Mouse (Mus musculus): ENCODE measurements around the gene Smad5. TPM values are rescaled to one million over a fixed set of nuclear protein-coding genes. Genes with fewer than 3 reads are reported as not detected.

Smad5 gene
- total RNA-seq, 2 experiments from 2014 or later, result 16.9 to 18.7 TPM

GRCm38 (mm10) chr13:56749377-56749776 is 46.6 kb downstream of the Smad5 start:
- intact Hi-C loops (cut with DNase I), result no loop called here

GRCm38 (mm10) chr13:56751774-56752173 is 49.0 kb downstream of the Smad5 start:
- no peak for DNase-seq
- intact Hi-C loops (cut with DNase I), result loop anchor here (5.0 kb wide), 1 partner anchor 194 kb away; no protein-coding TSS in a partner anchor

More at GRCm38 (mm10) chr13:56749377-56749776, 46.6 kb downstream of the Smad5 start:
- DNase-seq, result no peak

GRCm38 (mm10) chr13:56752474-56753191 is 49.8 kb downstream of the Smad5 start:
- intact Hi-C loops (cut with DNase I), result loop anchor here (5.0 kb wide), 1 partner anchor 195 kb away; no protein-coding TSS in a partner anchor
- DNase-seq, result no peak

- intact Hi-C loops (cut with DNase I), result loop anchor here (5.0 kb wide), 1 partner anchor 196 kb away; no protein-coding TSS in a partner anchor
- DNase-seq, result no peak
These were observed 50.6 kb downstream of the Smad5 start, which contains the start of gene Gm45623 for GRCm38 (mm10) chr13:56753192-56753951. TSS of gene Gm45623 (minus strand) at chr13:56753827.

- intact Hi-C loops (cut with DNase I), result loop anchor here (5.0 kb wide), 1 partner anchor 279 kb away; no protein-coding TSS in a partner anchor
- no peak for DNase-seq
These were observed 53.1 kb downstream of the Smad5 start for GRCm38 (mm10) chr13:56755871-56756270.

GRCm38 (mm10) chr13:56757201-56757600 is 54.4 kb downstream of the Smad5 start:
- intact Hi-C loops (cut with DNase I), result loop anchor here (5.0 kb wide), 1 partner anchor 280 kb away; no protein-coding TSS in a partner anchor
- DNase-seq, result no peak

GRCm38 (mm10) chr13:56758492-56758891 is 55.7 kb downstream of the Smad5 start:
- intact Hi-C loops (cut with DNase I), result loop anchor here (5.0 kb wide), 1 partner anchor 281 kb away; no protein-coding TSS in a partner anchor

GRCm38 (mm10) chr13:56762446-56763229 is 59.8 kb downstream of the Smad5 start:
- intact Hi-C loops (cut with DNase I), result no loop called here
- no peak for DNase-seq

More at GRCm38 (mm10) chr13:56758492-56758891, 55.7 kb downstream of the Smad5 start:
- DNase-seq, result peak; percentile 69 to 71

GRCm38 (mm10) chr13:56765284-56766032 is 62.6 kb downstream of the Smad5 start:
- no peak for DNase-seq
- intact Hi-C loops (cut with DNase I), result no loop called here

- DNase-seq, result no peak
- intact Hi-C loops (cut with DNase I), result no loop called here
These were observed 63.4 kb downstream of the Smad5 start for GRCm38 (mm10) chr13:56766211-56766610.

GRCm38 (mm10) chr13:56769431-56769830 is 66.6 kb downstream of the Smad5 start:
- DNase-seq, result no peak
- intact Hi-C loops (cut with DNase I), result no loop called here

GRCm38 (mm10) chr13:56770136-56770578 is 67.3 kb downstream of the Smad5 start:
- no peak for DNase-seq
- intact Hi-C loops (cut with DNase I), result no loop called here

GRCm38 (mm10) chr13:56770786-56771185 is 68.0 kb downstream of the Smad5 start:
- DNase-seq, result no peak
- intact Hi-C loops (cut with DNase I), result no loop called here

- no peak for DNase-seq
- intact Hi-C loops (cut with DNase I), result no loop called here
These were observed 69.8 kb downstream of the Smad5 start for GRCm38 (mm10) chr13:56772592-56772991.

GRCm38 (mm10) chr13:56773262-56773870 is 70.6 kb downstream of the Smad5 start:
- intact Hi-C loops (cut with DNase I), result no loop called here
- DNase-seq, result no peak

GRCm38 (mm10) chr13:56774304-56774703 is 71.5 kb downstream of the Smad5 start:
- no peak for DNase-seq
- intact Hi-C loops (cut with DNase I), result no loop called here

- no peak for DNase-seq
- intact Hi-C loops (cut with DNase I), result no loop called here
These were observed 78.1 kb downstream of the Smad5 start for GRCm38 (mm10) chr13:56780746-56781469.

- intact Hi-C loops (cut with DNase I), result no loop called here
- DNase-seq, result no peak
These were observed 78.9 kb downstream of the Smad5 start for GRCm38 (mm10) chr13:56781697-56782096.

- no peak for DNase-seq
- intact Hi-C loops (cut with DNase I), result no loop called here
These were observed 79.8 kb downstream of the Smad5 start for GRCm38 (mm10) chr13:56782621-56783020.
